Mouse (Mus musculus): ENCODE results near the gene Rfx4.

DNA sequence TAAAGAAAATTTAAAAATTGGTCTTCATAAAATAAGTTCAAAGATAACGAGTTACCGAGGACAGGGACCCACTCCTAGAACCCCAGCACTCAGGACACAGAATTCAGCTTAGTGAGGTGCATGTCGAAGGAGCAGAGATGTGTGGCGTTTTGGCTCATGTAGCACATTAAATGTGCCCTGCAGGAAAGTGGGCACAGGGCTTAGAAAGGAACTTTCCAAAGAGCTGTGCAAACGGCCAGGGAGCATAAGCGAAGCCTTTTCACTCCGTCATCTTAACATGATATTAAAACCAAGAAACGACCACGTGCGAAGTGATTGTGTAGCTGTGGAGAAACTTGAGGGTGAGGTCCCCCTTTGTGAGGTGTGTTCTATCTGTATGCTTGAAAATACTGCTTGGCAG, 198.4 kb downstream of the Rfx4 start:
- TF ChIP-seq GATA1 (IDR thresholded peaks at IDR 0.05; ENCODE audit: low read length) (no peak), TAL1 (IDR thresholded peaks at IDR 0.05; ENCODE audit: low read length) (no peak)
